Mouse (Mus musculus): Measurements from ENCODE around the gene Fmc1. TPM values are rescaled to one million over a fixed set of nuclear protein-coding genes. Genes with fewer than 3 reads are reported as not detected.

Gene Fmc1
- polyA plus RNA-seq, 1 experiment from 2014 or later, result 193 TPM

- Histone ChIP-seq H3K4me1 (no peaks in the 10 kb centered on the region), H3K9me3 (no peaks in the 10 kb centered on the region), H3K36me3 (replicated peaks) (peaks cover 14% of the 10 kb centered on the region; the same call in 1 of the 2 replicates), H3K27me3 (replicated peaks) (no peaks in the 10 kb centered on the region), H3K4me2 (no peak overlapping the region), H3K27ac (no peak overlapping the region), H3K4me3 (no peak overlapping the region), H3K9ac (no peak overlapping the region)
- no peak for ATAC-seq (replicated peaks)
- WGBS, result 96% methylated on average over 3 of the region's 3 CpGs
These were observed 47.0 kb downstream of the Fmc1 start for GRCm38 (mm10) chr6:38580112-38580857.

GRCm38 (mm10) chr6:38581711-38582110 lies 48.4 kb downstream of the Fmc1 start:
- peaks cover 21% of the 10 kb centered on the region for H3K36me3 ChIP-seq (replicated peaks)

More at GRCm38 (mm10) chr6:38581711-38582110, 48.4 kb downstream of the Fmc1 start:
- no peak overlapping the region for H3K4me2 ChIP-seq
- no peaks in the 10 kb centered on the region for H3K27me3 ChIP-seq (replicated peaks)
- WGBS, result 91% methylated on average over 3 of the region's 3 CpGs
- H3K27ac ChIP-seq, result no peak overlapping the region
- no peak overlapping the region for H3K4me3 ChIP-seq
- ATAC-seq (replicated peaks), result no peak
- no peak overlapping the region for H3K9ac ChIP-seq
- H3K4me1 ChIP-seq, result no peaks in the 10 kb centered on the region
- no peaks in the 10 kb centered on the region for H3K9me3 ChIP-seq

Small RNA genes within 50 kb of the gene (microRNA-seq; reads per million reads assigned to microRNA genes)
- gene Mir7670, result not detected

Other genes with a start within 250 kb of the Fmc1 start
- 8.2 and 9.1 TPM in 2 replicates for gene Zc3hav1l, start 234.2 kb upstream of the Fmc1 start, polyA plus RNA-seq (2015; fragmentation: Nextera tagmentation; extraction: Ambion mirVana)
- gene Zc3hav1, start 178.9 kb upstream of the Fmc1 start, polyA plus RNA-seq (2015; fragmentation: Nextera tagmentation; extraction: Ambion mirVana), result 1.6 and 1.7 TPM in 2 replicates
- 7.5 and 7.6 TPM in 2 replicates for gene Ttc26, start 152.0 kb upstream of the Fmc1 start, polyA plus RNA-seq (2015; fragmentation: Nextera tagmentation; extraction: Ambion mirVana)
- 24.4 and 25.4 TPM in 2 replicates for gene Ubn2, start 99.6 kb upstream of the Fmc1 start, polyA plus RNA-seq (2015; fragmentation: Nextera tagmentation; extraction: Ambion mirVana)
- 35.4 and 40.9 TPM in 2 replicates for gene Luc7l2, start 17.8 kb downstream of the Fmc1 start, polyA plus RNA-seq (2015; fragmentation: Nextera tagmentation; extraction: Ambion mirVana)
- 0.11 and 0.26 TPM in 2 replicates for gene Klrg2, start 103.7 kb downstream of the Fmc1 start, polyA plus RNA-seq (2015; fragmentation: Nextera tagmentation; extraction: Ambion mirVana)
- gene Clec2l, start 129.6 kb downstream of the Fmc1 start, polyA plus RNA-seq (2015; fragmentation: Nextera tagmentation; extraction: Ambion mirVana), result 28.9 and 34.0 TPM in 2 replicates

Data from midbrain, embryonic 15.5 days (tissue).